ENCODE assay signal across 18 mouse cellular contexts in the genomic region with DNA sequence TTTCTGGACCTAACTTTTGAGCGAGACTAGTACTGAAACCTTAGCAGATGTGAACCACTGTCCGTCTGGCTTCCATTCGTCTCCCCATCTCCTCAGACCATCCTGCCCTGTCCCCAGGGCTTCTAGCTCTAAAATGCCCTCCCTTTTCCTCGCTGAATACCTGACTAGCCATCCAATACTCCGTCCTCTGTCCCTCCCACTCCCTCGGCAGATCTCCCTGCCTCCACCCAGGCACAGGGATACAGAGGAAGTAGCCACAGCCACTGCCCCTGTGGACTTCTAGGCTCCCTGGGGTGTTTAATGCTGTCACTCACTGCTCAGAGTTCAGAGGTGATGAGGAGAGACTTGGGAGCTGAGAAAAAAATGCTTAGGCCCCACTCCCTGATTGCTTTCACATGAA. TPM values are rescaled to one million over a fixed set of nuclear protein-coding genes. Genes with fewer than 3 reads are reported as not detected.
"Had no signal": no experiment of that assay in that cellular context is flagged by ENCODE, and none has a peak within 500 bp of the region (broad histone marks: within the 10 kb centered on the region; RNA-seq: fewer than 3 reads in every experiment).

No protein-coding gene starts in this region.

- H3K4me1 ChIP-seq: neural tube, embryonic 12.5 days; neural tube, embryonic 13.5 days; neural tube, embryonic 15.5 days had no signal

- H3K4me2 ChIP-seq: neural tube, embryonic 12.5 days; neural tube, embryonic 13.5 days; neural tube, embryonic 15.5 days; stomach, embryonic 15.5 days had no signal

- DNase-seq: retina, postnatal 1 day; right cerebral cortex, adult 18-20 months; right cerebral cortex, postnatal 14 days; right cerebral cortex, postnatal 25 days; right cerebral cortex, postnatal 4 days; spleen, adult 18-20 months; thymus, adult 18-20 months; thymus, adult 2 months; thymus, postnatal 14 days; thymus, postnatal 25 days; thymus, postnatal 36 days; thymus, postnatal 4 days had no signal

- H3K36me3 ChIP-seq: neural tube, embryonic 12.5 days; neural tube, embryonic 13.5 days; neural tube, embryonic 15.5 days; stomach, embryonic 15.5 days had no signal

- H3K27ac ChIP-seq: neural tube, embryonic 12.5 days; neural tube, embryonic 13.5 days; neural tube, embryonic 15.5 days; stomach, embryonic 15.5 days; stomach, postnatal 0 days had no signal

- H3K27me3 ChIP-seq: neural tube, embryonic 12.5 days; neural tube, embryonic 13.5 days; neural tube, embryonic 15.5 days; stomach, embryonic 15.5 days had no signal

- H3K4me3 ChIP-seq: neural tube, embryonic 12.5 days; neural tube, embryonic 13.5 days; neural tube, embryonic 15.5 days; stomach, embryonic 15.5 days had no signal

- H3K9me3 ChIP-seq: neural tube, embryonic 12.5 days; neural tube, embryonic 13.5 days; neural tube, embryonic 15.5 days; stomach, embryonic 15.5 days had no signal

- H3K9ac ChIP-seq: neural tube, embryonic 12.5 days; neural tube, embryonic 13.5 days; neural tube, embryonic 15.5 days; stomach, embryonic 15.5 days had no signal

RNA-seq across cellular contexts. Expression of gene Aox2, which starts 23.9 kb away (rescaled TPM):
- polyA plus RNA-seq: neural tube, embryonic 12.5 days; neural tube, embryonic 14.5 days had no signal
